Mouse (Mus musculus): Measurements from ENCODE around the gene Tmem53.

- TF ChIP-seq CTCF (IDR thresholded peaks at IDR 0.05; ENCODE audit: extremely low read depth, insufficient read depth, low read length) (no peak), POLR2A (IDR thresholded peaks at IDR 0.05; ENCODE audit: extremely low read depth, insufficient read depth, low read length) (no peak)
These were observed 28.7 kb downstream of the Tmem53 start for GRCm38 (mm10) chr4:117280397-117280930.
